Mouse (Mus musculus): ENCODE results near the gene Eepd1. TPM values are rescaled to one million over a fixed set of nuclear protein-coding genes. Genes with fewer than 3 reads are reported as not detected.

Eepd1 gene
- polyA plus RNA-seq, 1 experiment from 2014 or later, result 20.1 TPM

- Histone ChIP-seq H3K27me3 (replicated peaks; ENCODE audit: low read depth, poor library complexity, severe bottlenecking) (no peaks in the 10 kb centered on the region), H3K27ac (replicated peaks) (peak overlapping the region; percentile 66), H3K4me1 (peaks cover 37% of the 10 kb centered on the region), H3K9me3 (no peaks in the 10 kb centered on the region), H3K4me3 (no peak overlapping the region), H3K36me3 (replicated peaks) (no peaks in the 10 kb centered on the region)
- DNase-seq (ENCODE audit: low spot score), result no peak
- WGBS, result 50% methylated on average over 2 of the region's 2 CpGs
These were observed 90.0 kb downstream of the Eepd1 start for GRCm38 (mm10) chr9:25571381-25571780.

GRCm38 (mm10) chr9:25573753-25574152 is 92.4 kb downstream of the Eepd1 start:
- peak; percentile 73 for DNase-seq (ENCODE audit: low spot score)
- Histone ChIP-seq H3K27ac (replicated peaks) (no peak overlapping the region; the same call in none of the 2 replicates), H3K4me1 (peaks cover 37% of the 10 kb centered on the region)

GRCm38 (mm10) chr9:25574186-25574585 is 92.8 kb downstream of the Eepd1 start:
- no peak overlapping the region for H3K4me3 ChIP-seq
- H3K27ac ChIP-seq (replicated peaks), result peak overlapping the region; percentile 77
- DNase-seq (ENCODE audit: low spot score), result peak; percentile 46
- peaks cover 37% of the 10 kb centered on the region for H3K4me1 ChIP-seq
- no peaks in the 10 kb centered on the region for H3K27me3 ChIP-seq (replicated peaks; ENCODE audit: low read depth, poor library complexity, severe bottlenecking)
- 45% methylated on average over 4 of the region's 4 CpGs for WGBS
- H3K9me3 ChIP-seq, result no peaks in the 10 kb centered on the region
- H3K36me3 ChIP-seq (replicated peaks), result no peaks in the 10 kb centered on the region

More at GRCm38 (mm10) chr9:25573753-25574152, 92.4 kb downstream of the Eepd1 start:
- Histone ChIP-seq H3K27me3 (replicated peaks; ENCODE audit: low read depth, poor library complexity, severe bottlenecking) (no peaks in the 10 kb centered on the region), H3K4me3 (no peak overlapping the region), H3K9me3 (no peaks in the 10 kb centered on the region), H3K36me3 (replicated peaks) (no peaks in the 10 kb centered on the region)
- WGBS, result 26% methylated on average over 7 of the region's 7 CpGs

GRCm38 (mm10) chr9:25578674-25579596 is 97.6 kb downstream of the Eepd1 start:
- Histone ChIP-seq H3K27ac (replicated peaks) (no peak overlapping the region), H3K36me3 (replicated peaks) (no peaks in the 10 kb centered on the region), H3K27me3 (replicated peaks; ENCODE audit: low read depth, poor library complexity, severe bottlenecking) (no peaks in the 10 kb centered on the region), H3K4me3 (no peak overlapping the region), H3K9me3 (no peaks in the 10 kb centered on the region), H3K4me1 (peaks cover 15% of the 10 kb centered on the region)
- WGBS, result 87% methylated on average over 7 of the region's 7 CpGs
- DNase-seq (ENCODE audit: low spot score), result no peak

DNA sequence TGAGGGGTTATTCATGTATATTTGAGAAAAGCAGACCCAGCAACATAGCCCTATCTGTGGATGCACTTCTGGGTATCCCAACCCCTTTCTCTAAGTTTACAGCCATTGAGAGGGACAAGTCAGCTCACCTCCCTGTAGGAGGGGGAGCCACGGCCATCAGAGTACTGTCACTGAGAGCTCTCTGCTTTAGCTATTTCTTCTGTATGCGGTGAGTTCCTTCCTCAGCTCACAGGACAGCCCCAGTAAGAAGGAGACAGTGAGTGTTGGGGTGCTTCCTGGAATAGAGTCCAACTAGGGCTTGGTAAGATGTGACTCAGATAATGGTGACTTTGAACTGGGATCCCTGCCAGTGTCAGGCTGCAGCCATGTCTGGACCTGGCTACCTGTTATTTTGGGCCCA is 102.3 kb downstream of the Eepd1 start:
- 95% methylated on average over 2 of the region's 2 CpGs for WGBS
- 0 out of 2 replicates have a peak, but pooled peaks cover 3% of the 10 kb centered on the region for H3K36me3 ChIP-seq (replicated peaks)
- no peaks in the 10 kb centered on the region for H3K27me3 ChIP-seq (replicated peaks; ENCODE audit: low read depth, poor library complexity, severe bottlenecking)
- no peak overlapping the region for H3K27ac ChIP-seq (replicated peaks)
- no peak for DNase-seq (ENCODE audit: low spot score)
- H3K9me3 ChIP-seq, result no peaks in the 10 kb centered on the region
- peaks cover 5% of the 10 kb centered on the region; the same call in 1 of the 2 replicates for H3K4me1 ChIP-seq
- H3K4me3 ChIP-seq, result no peak overlapping the region

DNA sequence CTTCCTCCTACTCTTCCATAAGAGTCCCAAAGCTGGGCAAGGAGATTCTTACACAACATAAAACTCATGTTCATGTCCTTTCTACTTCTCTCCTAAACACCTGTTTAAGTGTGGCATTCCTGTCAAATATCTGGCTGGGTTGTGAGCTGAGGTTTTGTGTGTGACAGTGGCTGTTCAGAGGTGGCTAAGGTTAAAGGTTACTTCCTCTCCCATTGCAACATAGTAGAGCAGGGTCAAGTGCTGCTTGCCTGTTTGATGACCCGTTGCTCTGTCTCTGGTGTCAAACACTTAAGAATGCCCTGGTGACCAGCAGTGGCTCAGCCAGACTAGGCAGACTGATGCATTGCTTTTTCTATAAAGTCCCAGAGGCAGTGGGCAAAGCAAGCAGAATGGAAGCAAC is 104.3 kb downstream of the Eepd1 start:
- Histone ChIP-seq H3K4me3 (no peak overlapping the region), H3K9me3 (no peaks in the 10 kb centered on the region), H3K4me1 (peaks cover 5% of the 10 kb centered on the region; the same call in 1 of the 2 replicates), H3K27me3 (replicated peaks; ENCODE audit: low read depth, poor library complexity, severe bottlenecking) (no peaks in the 10 kb centered on the region), H3K36me3 (replicated peaks) (peaks cover 13% of the 10 kb centered on the region), H3K27ac (replicated peaks) (no peak overlapping the region)
- no peak for DNase-seq (ENCODE audit: low spot score)
- WGBS, result 49% methylated on average over 1 of the region's 1 CpGs

- Histone ChIP-seq H3K27me3 (replicated peaks; ENCODE audit: low read depth, poor library complexity, severe bottlenecking) (no peaks in the 10 kb centered on the region), H3K27ac (replicated peaks) (no peak overlapping the region), H3K9me3 (no peaks in the 10 kb centered on the region), H3K36me3 (replicated peaks) (peaks cover 13% of the 10 kb centered on the region), H3K4me3 (no peak overlapping the region), H3K4me1 (peaks cover 23% of the 10 kb centered on the region)
- no peak for DNase-seq (ENCODE audit: low spot score)
- 92% methylated on average over 2 of the region's 2 CpGs for WGBS
These were observed 107.2 kb downstream of the Eepd1 start for GRCm38 (mm10) chr9:25588581-25588980.

- Histone ChIP-seq H3K27ac (replicated peaks) (no peak overlapping the region; the same call in 1 of the 2 replicates), H3K4me1 (peaks cover 20% of the 10 kb centered on the region), H3K36me3 (replicated peaks) (peaks cover 20% of the 10 kb centered on the region), H3K9me3 (no peaks in the 10 kb centered on the region), H3K27me3 (replicated peaks; ENCODE audit: low read depth, poor library complexity, severe bottlenecking) (no peaks in the 10 kb centered on the region), H3K4me3 (no peak overlapping the region)
- DNase-seq (ENCODE audit: low spot score), result peak; percentile 6
- 37% methylated on average over 4 of the region's 4 CpGs for WGBS
These were observed 109.4 kb downstream of the Eepd1 start for GRCm38 (mm10) chr9:25590740-25591139.

DNA sequence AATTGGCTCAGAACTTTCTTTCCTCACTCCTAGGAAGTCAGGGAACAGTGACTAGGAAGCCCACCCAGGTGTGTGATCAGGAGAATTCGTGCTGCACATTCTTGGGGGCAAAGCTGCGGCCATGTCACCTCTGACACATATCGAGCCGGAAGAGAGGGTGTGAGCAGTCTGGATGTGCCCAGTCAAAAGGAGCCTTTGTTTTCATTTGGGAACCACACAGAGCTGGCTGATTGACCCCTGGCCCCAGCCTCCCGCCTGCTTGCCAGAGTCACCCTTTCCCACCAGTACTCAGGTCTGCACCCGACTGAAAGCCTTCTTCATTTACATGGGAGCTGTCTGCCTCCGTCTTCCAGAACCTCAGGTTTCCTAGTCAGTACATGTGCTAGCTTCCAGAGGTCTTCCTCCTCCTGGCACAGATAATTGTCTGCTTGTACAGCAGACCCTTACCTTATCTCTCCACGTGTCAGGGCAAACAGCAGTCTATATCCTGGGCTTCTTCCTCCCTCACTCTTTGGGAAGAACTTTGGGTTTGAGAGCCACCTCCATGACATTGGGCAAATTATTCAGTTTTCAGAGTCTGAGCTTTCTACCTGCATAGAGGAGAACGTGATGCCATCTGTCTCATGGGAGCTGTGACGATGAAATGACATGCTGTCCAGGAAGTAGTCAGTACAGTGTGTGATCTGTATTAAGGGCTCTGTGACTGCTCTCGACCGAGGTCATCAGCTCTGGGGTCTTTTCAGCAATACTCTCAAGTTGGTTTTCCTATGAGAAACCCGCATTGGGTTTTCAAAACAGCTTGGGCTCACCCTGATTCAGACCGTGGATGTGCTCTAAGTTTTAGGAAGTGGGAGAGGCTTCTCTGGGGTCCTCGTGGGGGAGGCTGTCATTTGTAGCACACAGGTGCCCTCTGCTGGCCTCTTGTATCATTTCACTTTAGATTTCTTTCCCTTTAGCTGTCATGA is 110.3 kb downstream of the Eepd1 start:
- Histone ChIP-seq H3K27me3 (replicated peaks; ENCODE audit: low read depth, poor library complexity, severe bottlenecking) (no peaks in the 10 kb centered on the region), H3K4me3 (peak overlapping the region; percentile 35; the same call in 1 of the 2 replicates), H3K9me3 (no peaks in the 10 kb centered on the region), H3K27ac (replicated peaks) (peak overlapping the region; percentile 5; the same call in 1 of the 2 replicates), H3K4me1 (peaks cover 17% of the 10 kb centered on the region), H3K36me3 (replicated peaks) (peaks cover 24% of the 10 kb centered on the region)
- DNase-seq (ENCODE audit: low spot score), result peak; percentile 70
- 17% methylated on average over 15 of the region's 15 CpGs for WGBS

- Histone ChIP-seq H3K27ac (replicated peaks) (no peak overlapping the region), H3K27me3 (replicated peaks; ENCODE audit: low read depth, poor library complexity, severe bottlenecking) (no peaks in the 10 kb centered on the region), H3K4me1 (peaks cover 17% of the 10 kb centered on the region), H3K9me3 (no peaks in the 10 kb centered on the region), H3K36me3 (replicated peaks) (peaks cover 22% of the 10 kb centered on the region), H3K4me3 (no peak overlapping the region)
- 67% methylated on average over 4 of the region's 4 CpGs for WGBS
- no peak for DNase-seq (ENCODE audit: low spot score)
These were observed 111.1 kb downstream of the Eepd1 start for GRCm38 (mm10) chr9:25592355-25592955.

GRCm38 (mm10) chr9:25624744-25625143 is 143.4 kb downstream of the Eepd1 start:
- Histone ChIP-seq H3K27ac (replicated peaks) (no peak overlapping the region), H3K4me1 (no peaks in the 10 kb centered on the region), H3K4me3 (no peak overlapping the region), H3K36me3 (replicated peaks) (no peaks in the 10 kb centered on the region), H3K9me3 (no peaks in the 10 kb centered on the region), H3K27me3 (replicated peaks; ENCODE audit: low read depth, poor library complexity, severe bottlenecking) (no peaks in the 10 kb centered on the region)
- no peak for DNase-seq (ENCODE audit: low spot score)
- 70% methylated on average over 2 of the region's 2 CpGs for WGBS

DNA sequence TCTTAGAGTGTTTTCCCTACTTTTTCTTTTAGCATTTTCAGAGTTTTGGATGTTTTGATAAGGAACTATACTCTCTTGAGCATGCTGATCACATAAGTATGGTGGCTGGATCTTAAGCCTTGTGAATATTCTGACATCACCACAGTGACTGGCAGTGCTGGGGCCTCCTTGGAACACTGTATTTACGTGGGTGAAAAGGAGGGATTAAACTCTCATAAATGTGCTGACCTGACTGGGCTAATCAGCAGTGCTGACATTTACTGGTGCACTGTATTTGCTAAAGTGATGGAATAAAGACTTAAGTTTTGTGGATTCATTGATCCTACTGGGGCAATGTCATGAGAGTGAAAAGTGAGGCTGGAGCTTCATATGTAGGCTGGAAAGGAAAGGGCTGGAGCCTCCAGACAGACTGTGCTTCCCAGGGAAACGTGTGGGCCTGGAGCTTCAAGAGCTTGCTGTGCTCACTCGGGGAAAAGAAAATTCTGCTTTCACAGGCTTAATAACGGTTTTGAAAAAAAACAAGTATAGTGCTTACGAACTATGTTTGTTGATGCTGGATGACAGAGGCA is 148.3 kb downstream of the Eepd1 start:
- no peaks in the 10 kb centered on the region for H3K9me3 ChIP-seq
- H3K4me1 ChIP-seq, result no peaks in the 10 kb centered on the region
- WGBS, result 80% methylated on average over 5 of the region's 5 CpGs
- no peaks in the 10 kb centered on the region for H3K36me3 ChIP-seq (replicated peaks)
- H3K27me3 ChIP-seq (replicated peaks; ENCODE audit: low read depth, poor library complexity, severe bottlenecking), result no peaks in the 10 kb centered on the region
- no peak overlapping the region for H3K27ac ChIP-seq (replicated peaks)
- no peak for DNase-seq (ENCODE audit: low spot score)
- no peak overlapping the region for H3K4me3 ChIP-seq
